In genomic region chr2:25654502-25654901, GRCm38 (mm10) we compare ENCODE assay signal across 30 mouse cellular contexts. TPM values are rescaled to one million over a fixed set of nuclear protein-coding genes. Genes with fewer than 3 reads are reported as not detected.
DNase-seq lines count a peak whose midpoint lies in the region; ATAC-seq lines count a peak whose summit lies in the region.
"Had no signal": no experiment of that assay in that cellular context is flagged by ENCODE, and none has a peak within 500 bp of the region (broad histone marks: within the 10 kb centered on the region; RNA-seq: fewer than 3 reads in every experiment).

No protein-coding gene starts in this region.

- DNase-seq in kidney, postnatal 14 days = peak; percentile 8
- DNase-seq in kidney, postnatal 4 days = no peak
- DNase-seq in urinary bladder, postnatal 14 days (ENCODE audit: low spot score) = peak; percentile 23
- no peak for DNase-seq in urinary bladder, postnatal 36 days (ENCODE audit: low spot score in 2 of 2)
- peak; percentile 32 for DNase-seq in embryonic facial prominence, embryonic 14.5 days (ENCODE audit: low spot score)
- DNase-seq in layer of hippocampus, adult 11-12 months (ENCODE audit: low spot score) = no peak
- DNase-seq in ovary, adult 18-20 months (ENCODE audit: low spot score) = no peak
- DNase-seq: adrenal gland, postnatal 10 days; cerebellum, adult 2 months; cerebellum, postnatal 36 days; gastrocnemius, postnatal 10 days; heart, adult 18-20 months; kidney, adult 11 months; liver; thymus, adult 18-20 months; thymus, postnatal 4 days had no signal

- 0 out of 2 replicates have a peak, but pooled peaks have one; percentile 44 for ATAC-seq in embryonic facial prominence, embryonic 14.5 days (ENCODE audit: low read depth)
- ATAC-seq: activated CD4-positive, CD25-positive, alpha-beta regulatory T cell, adult 4 months; forebrain, embryonic 13.5 days; midbrain, embryonic 13.5 days had no signal

- H3K9me3 ChIP-seq in embryonic facial prominence, embryonic 14.5 days (ENCODE audit: control insufficient read depth, low read length) = no peaks in the 10 kb centered on the region
- H3K9me3 ChIP-seq: embryonic facial prominence, embryonic 13.5 days; forebrain, embryonic 13.5 days; hindbrain, embryonic 12.5 days; limb, embryonic 10.5 days; liver, embryonic 15.5 days; midbrain, embryonic 13.5 days had no signal

- H3K4me2 ChIP-seq in embryonic facial prominence, embryonic 14.5 days (ENCODE audit: low read depth, low read length) = no peak overlapping the region
- H3K4me2 ChIP-seq: embryonic facial prominence, embryonic 13.5 days; forebrain, embryonic 13.5 days; hindbrain, embryonic 12.5 days; liver, embryonic 15.5 days; midbrain, embryonic 13.5 days had no signal

- no peak overlapping the region for H3K27ac ChIP-seq in embryonic facial prominence, embryonic 14.5 days (replicated peaks; ENCODE audit: low read depth, low read length)
- H3K27ac ChIP-seq: embryonic facial prominence, embryonic 13.5 days; forebrain, embryonic 13.5 days; hindbrain, embryonic 12.5 days; layer of hippocampus, adult 2 months; limb, embryonic 10.5 days; liver, embryonic 15.5 days; midbrain, embryonic 13.5 days had no signal

- no peaks in the 10 kb centered on the region for H3K4me1 ChIP-seq in embryonic facial prominence, embryonic 14.5 days (ENCODE audit: control insufficient read depth, insufficient read depth, low read length)
- H3K4me1 ChIP-seq: embryonic facial prominence, embryonic 13.5 days; forebrain, embryonic 13.5 days; hindbrain, embryonic 12.5 days; limb, embryonic 10.5 days; liver, embryonic 15.5 days; midbrain, embryonic 13.5 days had no signal

- no peak overlapping the region for H3K4me3 ChIP-seq in embryonic facial prominence, embryonic 14.5 days (ENCODE audit: low read depth, low read length)
- H3K4me3 ChIP-seq: embryonic facial prominence, embryonic 13.5 days; forebrain, embryonic 13.5 days; hindbrain, embryonic 12.5 days; layer of hippocampus, adult 2 months; limb, embryonic 10.5 days; liver, embryonic 15.5 days; midbrain, embryonic 13.5 days had no signal

- H3K27me3 ChIP-seq in embryonic facial prominence, embryonic 14.5 days (replicated peaks; ENCODE audit: control insufficient read depth, insufficient read depth, low read length) = no peaks in the 10 kb centered on the region
- H3K27me3 ChIP-seq: embryonic facial prominence, embryonic 13.5 days; forebrain, embryonic 13.5 days; hindbrain, embryonic 12.5 days; midbrain, embryonic 13.5 days had no signal

- WGBS in embryonic facial prominence, embryonic 14.5 days = 20% methylated on average over 1 of the region's 1 CpGs

- H3K9ac ChIP-seq in embryonic facial prominence, embryonic 14.5 days (ENCODE audit: low read depth, low read length) = no peak overlapping the region
- H3K9ac ChIP-seq: embryonic facial prominence, embryonic 13.5 days; forebrain, embryonic 13.5 days; hindbrain, embryonic 12.5 days; liver, embryonic 15.5 days; midbrain, embryonic 13.5 days had no signal

- H3K36me3 ChIP-seq in embryonic facial prominence, embryonic 14.5 days (ENCODE audit: control insufficient read depth, insufficient read depth, low read length) = no peaks in the 10 kb centered on the region
- H3K36me3 ChIP-seq: embryonic facial prominence, embryonic 13.5 days; hindbrain, embryonic 12.5 days; limb, embryonic 10.5 days; liver, embryonic 15.5 days; midbrain, embryonic 13.5 days had no signal

RNA-seq across cellular contexts. Expression of gene Lcn8, which starts 1.6 kb away (rescaled TPM):
- not detected in 2 replicates for polyA plus RNA-seq in embryonic facial prominence, embryonic 14.5 days (2014; fragmentation: Nextera tagmentation; extraction: Ambion mirVana)
- polyA plus RNA-seq: activated CD4-positive, CD25-positive, alpha-beta regulatory T cell, adult 4 months; C2C12; cerebellum, adult 2 months; embryonic facial prominence, embryonic 13.5 days; forebrain, embryonic 13.5 days; frontal cortex, adult 2 months; heart, embryonic 14.5 days; hindbrain, embryonic 12.5 days; kidney, embryonic 16.5 days; limb, embryonic 10.5 days; liver, embryonic 15.5 days; midbrain, embryonic 13.5 days; small intestine, adult 2 months; stomach, embryonic 16.5 days had no signal

RNA-seq across cellular contexts. Expression of gene Lcn5, which starts 3.2 kb away (rescaled TPM):
- polyA plus RNA-seq in embryonic facial prominence, embryonic 14.5 days (2014; fragmentation: Nextera tagmentation; extraction: Ambion mirVana) = not detected in 2 replicates
- polyA plus RNA-seq: activated CD4-positive, CD25-positive, alpha-beta regulatory T cell, adult 4 months; C2C12; cerebellum, adult 2 months; embryonic facial prominence, embryonic 13.5 days; forebrain, embryonic 13.5 days; frontal cortex, adult 2 months; heart, embryonic 14.5 days; hindbrain, embryonic 12.5 days; kidney, embryonic 16.5 days; limb, embryonic 10.5 days; liver, embryonic 15.5 days; midbrain, embryonic 13.5 days; small intestine, adult 2 months; stomach, embryonic 16.5 days had no signal

RNA-seq across cellular contexts. Expression of gene Lcn6, which starts 22.1 kb away (rescaled TPM):
- polyA plus RNA-seq in embryonic facial prominence, embryonic 14.5 days (2014; fragmentation: Nextera tagmentation; extraction: Ambion mirVana) = not detected in 2 replicates
- polyA plus RNA-seq: activated CD4-positive, CD25-positive, alpha-beta regulatory T cell, adult 4 months; C2C12; cerebellum, adult 2 months; embryonic facial prominence, embryonic 13.5 days; forebrain, embryonic 13.5 days; frontal cortex, adult 2 months; heart, embryonic 14.5 days; hindbrain, embryonic 12.5 days; kidney, embryonic 16.5 days; limb, embryonic 10.5 days; liver, embryonic 15.5 days; midbrain, embryonic 13.5 days; small intestine, adult 2 months; stomach, embryonic 16.5 days had no signal

RNA-seq across cellular contexts. Expression of gene Fcna, which starts 26.7 kb away (rescaled TPM):
- polyA plus RNA-seq in embryonic facial prominence, embryonic 14.5 days (2014; fragmentation: Nextera tagmentation; extraction: Ambion mirVana) = 2.8 and 4.9 TPM in 2 replicates

RNA-seq across cellular contexts. Expression of gene Lcn10, which starts 28.0 kb away (rescaled TPM):
- not detected in 2 replicates for polyA plus RNA-seq in embryonic facial prominence, embryonic 14.5 days (2014; fragmentation: Nextera tagmentation; extraction: Ambion mirVana)
- polyA plus RNA-seq: activated CD4-positive, CD25-positive, alpha-beta regulatory T cell, adult 4 months; C2C12; cerebellum, adult 2 months; embryonic facial prominence, embryonic 13.5 days; forebrain, embryonic 13.5 days; frontal cortex, adult 2 months; heart, embryonic 14.5 days; hindbrain, embryonic 12.5 days; kidney, embryonic 16.5 days; limb, embryonic 10.5 days; liver, embryonic 15.5 days; midbrain, embryonic 13.5 days; small intestine, adult 2 months; stomach, embryonic 16.5 days had no signal

Comparison
In these comparisons a context has a peak if more than half of its experiments do, and no peak if none do; other contexts are left out.
1. DNase-seq: peak in kidney, postnatal 14 days (single experiment), urinary bladder, postnatal 14 days (single experiment) and embryonic facial prominence, embryonic 14.5 days (single experiment); none in kidney, postnatal 4 days (0 of 2), urinary bladder, postnatal 36 days (0 of 2), layer of hippocampus, adult 11-12 months (single experiment) and ovary, adult 18-20 months (single experiment).